Mouse (Mus musculus): ENCODE measurements around the gene Arhgap45. TPM values are rescaled to one million over a fixed set of nuclear protein-coding genes. Genes with fewer than 3 reads are reported as not detected.

The Arhgap45 gene
- polyA plus RNA-seq, 1 experiment from 2014 or later = 17.7 TPM

Other genes with a start within 250 kb of the Arhgap45 start
- gene Rnf126, start 249.7 kb upstream of the Arhgap45 start, polyA plus RNA-seq (2015; fragmentation: Nextera tagmentation; extraction: Ambion mirVana) = 56.0 and 57.4 TPM in 2 replicates
- gene Fstl3, start 239.4 kb upstream of the Arhgap45 start, polyA plus RNA-seq (2015; fragmentation: Nextera tagmentation; extraction: Ambion mirVana) = 22.6 and 26.7 TPM in 2 replicates
- 2.9 and 7.9 TPM in 2 replicates for gene Prss57, start 225.7 kb upstream of the Arhgap45 start, polyA plus RNA-seq (2015; fragmentation: Nextera tagmentation; extraction: Ambion mirVana)
- gene Palm, start 223.1 kb upstream of the Arhgap45 start, polyA plus RNA-seq (2015; fragmentation: Nextera tagmentation; extraction: Ambion mirVana) = 59.6 and 67.6 TPM in 2 replicates
- gene Misp, start 195.7 kb upstream of the Arhgap45 start, polyA plus RNA-seq (2015; fragmentation: Nextera tagmentation; extraction: Ambion mirVana) = 1.8 and 1.9 TPM in 2 replicates
- gene Ptbp1, start 162.2 kb upstream of the Arhgap45 start, polyA plus RNA-seq (2015; fragmentation: Nextera tagmentation; extraction: Ambion mirVana) = 125 and 146 TPM in 2 replicates
- gene Prtn3, start 142.2 kb upstream of the Arhgap45 start, polyA plus RNA-seq (2015; fragmentation: Nextera tagmentation; extraction: Ambion mirVana) = 1.2 and 1.9 TPM in 2 replicates
- gene Plppr3, start 142.0 kb upstream of the Arhgap45 start, polyA plus RNA-seq (2015; fragmentation: Nextera tagmentation; extraction: Ambion mirVana) = 9.1 and 9.8 TPM in 2 replicates
- 0.20 and 1.1 TPM in 2 replicates for gene Elane, start 130.4 kb upstream of the Arhgap45 start, polyA plus RNA-seq (2015; fragmentation: Nextera tagmentation; extraction: Ambion mirVana)
- not detected in 2 replicates for gene Cfd, start 125.8 kb upstream of the Arhgap45 start, polyA plus RNA-seq (2015; fragmentation: Nextera tagmentation; extraction: Ambion mirVana)
- 44.9 and 45.2 TPM in 2 replicates for gene Med16, start 107.7 kb upstream of the Arhgap45 start, polyA plus RNA-seq (2015; fragmentation: Nextera tagmentation; extraction: Ambion mirVana)
- gene Gm26602, start 105.8 kb upstream of the Arhgap45 start, polyA plus RNA-seq (2015; fragmentation: Nextera tagmentation; extraction: Ambion mirVana) = 2.4 and 13.2 TPM in 2 replicates
- gene Kiss1r, start 99.7 kb upstream of the Arhgap45 start, polyA plus RNA-seq (2015; fragmentation: Nextera tagmentation; extraction: Ambion mirVana) = 0.49 and 0.64 TPM in 2 replicates
- gene R3hdm4, start 95.4 kb upstream of the Arhgap45 start, polyA plus RNA-seq (2015; fragmentation: Nextera tagmentation; extraction: Ambion mirVana) = 112 and 114 TPM in 2 replicates
- gene Arid3a, start 89.6 kb upstream of the Arhgap45 start, polyA plus RNA-seq (2015; fragmentation: Nextera tagmentation; extraction: Ambion mirVana) = 1.5 and 2.3 TPM in 2 replicates
- gene Wdr18, start 56.5 kb upstream of the Arhgap45 start, polyA plus RNA-seq (2015; fragmentation: Nextera tagmentation; extraction: Ambion mirVana) = 69.6 TPM in 2 replicates
- 0.25 and 0.35 TPM in 2 replicates for gene Grin3b, start 45.9 kb upstream of the Arhgap45 start, polyA plus RNA-seq (2015; fragmentation: Nextera tagmentation; extraction: Ambion mirVana)
- gene Tmem259, start 32.3 kb upstream of the Arhgap45 start, polyA plus RNA-seq (2015; fragmentation: Nextera tagmentation; extraction: Ambion mirVana) = 10.6 and 13.5 TPM in 2 replicates
- 218 and 255 TPM in 2 replicates for gene Cnn2, start 28.1 kb upstream of the Arhgap45 start, polyA plus RNA-seq (2015; fragmentation: Nextera tagmentation; extraction: Ambion mirVana)
- gene Abca7, start 20.2 kb upstream of the Arhgap45 start, polyA plus RNA-seq (2015; fragmentation: Nextera tagmentation; extraction: Ambion mirVana) = 3.2 TPM in 2 replicates
- 136 and 144 TPM in 2 replicates for gene Polr2e, start 23.1 kb downstream of the Arhgap45 start, polyA plus RNA-seq (2015; fragmentation: Nextera tagmentation; extraction: Ambion mirVana)
- gene Gpx4, start 30.5 kb downstream of the Arhgap45 start, polyA plus RNA-seq (2015; fragmentation: Nextera tagmentation; extraction: Ambion mirVana) = 668 and 748 TPM in 2 replicates
- gene Sbno2, start 88.9 kb downstream of the Arhgap45 start, polyA plus RNA-seq (2015; fragmentation: Nextera tagmentation; extraction: Ambion mirVana) = 11.7 and 13.5 TPM in 2 replicates
- gene Stk11, start 99.2 kb downstream of the Arhgap45 start, polyA plus RNA-seq (2015; fragmentation: Nextera tagmentation; extraction: Ambion mirVana) = 13.8 and 15.3 TPM in 2 replicates
- 1,107 and 1,132 TPM in 2 replicates for gene Atp5d, start 122.0 kb downstream of the Arhgap45 start, polyA plus RNA-seq (2015; fragmentation: Nextera tagmentation; extraction: Ambion mirVana)
- gene Cbarp, start 124.2 kb downstream of the Arhgap45 start, polyA plus RNA-seq (2015; fragmentation: Nextera tagmentation; extraction: Ambion mirVana) = 2.5 TPM in 2 replicates
- gene Midn, start 131.6 kb downstream of the Arhgap45 start, polyA plus RNA-seq (2015; fragmentation: Nextera tagmentation; extraction: Ambion mirVana) = 10.3 and 13.0 TPM in 2 replicates
- gene Cirbp, start 149.3 kb downstream of the Arhgap45 start, polyA plus RNA-seq (2015; fragmentation: Nextera tagmentation; extraction: Ambion mirVana) = 85.3 and 87.6 TPM in 2 replicates
- 9.7 and 10.7 TPM in 2 replicates for gene 1600002K03Rik, start 156.3 kb downstream of the Arhgap45 start, polyA plus RNA-seq (2015; fragmentation: Nextera tagmentation; extraction: Ambion mirVana)
- 6.0 and 6.8 TPM in 2 replicates for gene Efna2, start 162.8 kb downstream of the Arhgap45 start, polyA plus RNA-seq (2015; fragmentation: Nextera tagmentation; extraction: Ambion mirVana)
- gene Mum1, start 209.8 kb downstream of the Arhgap45 start, polyA plus RNA-seq (2015; fragmentation: Nextera tagmentation; extraction: Ambion mirVana) = 31.9 and 40.1 TPM in 2 replicates
- gene Ndufs7, start 232.5 kb downstream of the Arhgap45 start, polyA plus RNA-seq (2015; fragmentation: Nextera tagmentation; extraction: Ambion mirVana) = 596 and 743 TPM in 2 replicates
- 50.3 and 51.6 TPM in 2 replicates for gene Gamt, start 244.4 kb downstream of the Arhgap45 start, polyA plus RNA-seq (2015; fragmentation: Nextera tagmentation; extraction: Ambion mirVana)
- 30.7 and 33.9 TPM in 2 replicates for gene Dazap1, start 244.8 kb downstream of the Arhgap45 start, polyA plus RNA-seq (2015; fragmentation: Nextera tagmentation; extraction: Ambion mirVana)

All from heart, embryonic 16.5 days (tissue).